Mouse (Mus musculus): Measurements from ENCODE around the gene Diras1. TPM values are rescaled to one million over a fixed set of nuclear protein-coding genes. Genes with fewer than 3 reads are reported as not detected.

Gene Diras1
- total and polyA plus RNA-seq, 3 experiments, result not detected

GRCm38 (mm10) chr10:80990406-80990805 lies 35.1 kb downstream of the Diras1 start:
- Histone ChIP-seq H3K27me3 (replicated peaks) (peaks cover 38% of the 10 kb centered on the region), H3K4me3 (replicated peaks in 1 of 3; ENCODE audit: low read depth in 2 of 3, low read length in 2 of 3, poor library complexity in 1 of 3) (no peak overlapping the region), H3K4me2 (ENCODE audit: insufficient read depth, low read depth, poor library complexity, severe bottlenecking) (no peak overlapping the region), H3K9ac (ENCODE audit: insufficient read depth, low read depth) (no peak overlapping the region), H3K36me3 (replicated peaks in 1 of 2; ENCODE audit: control insufficient read depth in 1 of 2, insufficient read depth in 1 of 2, low read length in 1 of 2) (no peaks in the 10 kb centered on the region), H3K79me2 (replicated peaks; ENCODE audit: control insufficient read depth, extremely low read depth, insufficient read depth, poor library complexity, severe bottlenecking) (no peaks in the 10 kb centered on the region), H3K4me1 (ENCODE audit: control insufficient read depth in 1 of 2, insufficient read depth in 2 of 2) (peaks cover 21 to 67% of the 10 kb centered on the region in 2 experiments), H3K27ac (ENCODE audit: insufficient read depth, low read depth) (no peak overlapping the region), H3K9me3 (replicated peaks; ENCODE audit: low read length) (peaks cover 3% of the 10 kb centered on the region)
- no peak for TF ChIP-seq GABPA (IDR thresholded peaks at IDR 0.05; ENCODE audit: insufficient replicate concordance, low read depth, low read length)
- TF ChIP-seq NELFE (IDR thresholded peaks at IDR 0.05; ENCODE audit: low read depth, low read length), result no peak
- no peak for TF ChIP-seq HCFC1 (IDR thresholded peaks at IDR 0.05; ENCODE audit: low read depth, low read length)
- no peak for TF ChIP-seq TBP (conservative IDR thresholded peaks at IDR 0.05; ENCODE audit: low read depth, low read length)
- no peak for TF ChIP-seq ZMIZ1 (IDR thresholded peaks at IDR 0.05; ENCODE audit: low read depth, low read length)
- TF ChIP-seq CHD2 (IDR thresholded peaks at IDR 0.05; ENCODE audit: low read length), result peak; percentile 84
- TF ChIP-seq USF1 (IDR thresholded peaks at IDR 0.05; ENCODE audit: low read depth, low read length), result no peak
- 0 out of 2 replicates have a peak, but pooled peaks have one; percentile 12 for TF ChIP-seq MXI1 (IDR thresholded peaks at IDR 0.05; ENCODE audit: low read depth, low read length)
- TF ChIP-seq UBTF (IDR thresholded peaks at IDR 0.05; ENCODE audit: low read depth, low read length), result no peak
- TF ChIP-seq ZC3H11A (IDR thresholded peaks at IDR 0.05; ENCODE audit: low read depth, low read length), result no peak
- peak; percentile 86 for TF ChIP-seq ETS1 (conservative IDR thresholded peaks at IDR 0.05; ENCODE audit: low read depth, low read length)
- peak; percentile 34; the same call in 1 of the 2 replicates for TF ChIP-seq MEF2A (IDR thresholded peaks at IDR 0.05; ENCODE audit: borderline replicate concordance, low read depth, low read length)
- TF ChIP-seq KAT2A (IDR thresholded peaks at IDR 0.05; ENCODE audit: insufficient replicate concordance, low read length), result no peak
- TF ChIP-seq TCF12 (IDR thresholded peaks at IDR 0.05; ENCODE audit: low read depth, low read length), result peak; percentile 98
- no peak for TF ChIP-seq POLR2AphosphoS2 (IDR thresholded peaks at IDR 0.05; ENCODE audit: low read depth, low read length)
- TF ChIP-seq USF2 (conservative IDR thresholded peaks at IDR 0.05; ENCODE audit: low read depth, low read length), result no peak
- TF ChIP-seq E2F4 (IDR thresholded peaks at IDR 0.05; ENCODE audit: insufficient replicate concordance, low read depth, low read length), result no peak
- TF ChIP-seq ELF1 (IDR thresholded peaks at IDR 0.05; ENCODE audit: low read depth, low read length), result no peak
- TF ChIP-seq CHD1 (IDR thresholded peaks at IDR 0.05; ENCODE audit: low read depth, low read length), result no peak
- no peak for TF ChIP-seq POLR2A (IDR thresholded peaks at IDR 0.05; ENCODE audit: low read depth, low read length)
- TF ChIP-seq RAD21 (IDR thresholded peaks at IDR 0.05; ENCODE audit: low read depth, low read length), result no peak
- TF ChIP-seq ZNF384 (IDR thresholded peaks at IDR 0.05; ENCODE audit: low read depth, low read length), result peak; percentile 60
- TF ChIP-seq MAFK (IDR thresholded peaks at IDR 0.05; ENCODE audit: insufficient replicate concordance, low read length), result no peak
- TF ChIP-seq MAZ (IDR thresholded peaks at IDR 0.05; ENCODE audit: low read depth, low read length), result peak; percentile 69; the same call in 1 of the 2 replicates
- TF ChIP-seq MAX (IDR thresholded peaks at IDR 0.05; ENCODE audit: low read length), result peak; percentile 29; the same call in 1 of the 2 replicates
- TF ChIP-seq MYC (IDR thresholded peaks at IDR 0.05; ENCODE audit: low read depth, low read length), result no peak
- peak; percentile 30; the same call in 1 of the 2 replicates for TF ChIP-seq RCOR1 (conservative IDR thresholded peaks at IDR 0.05; ENCODE audit: low read depth, low read length)
- no peak; the same call in 1 of the 2 replicates for TF ChIP-seq SMC3 (IDR thresholded peaks at IDR 0.05; ENCODE audit: low read depth, low read length)
- TF ChIP-seq ZKSCAN1 (IDR thresholded peaks at IDR 0.05; ENCODE audit: borderline replicate concordance, low read depth, low read length), result no peak
- peak; percentile 75; the same call in 1 of the 2 replicates for TF ChIP-seq IRF4 (IDR thresholded peaks at IDR 0.05; ENCODE audit: low read depth, low read length)
- TF ChIP-seq EP300 (IDR thresholded peaks at IDR 0.05; ENCODE audit: low read length), result peak; percentile 88
- peak; percentile 18; the same call in 1 of the 2 replicates for TF ChIP-seq JUN (IDR thresholded peaks at IDR 0.05; ENCODE audit: insufficient read depth, low read depth, low read length)
- peak; percentile 79 for TF ChIP-seq BHLHE40 (IDR thresholded peaks at IDR 0.05; ENCODE audit: low read depth, low read length)
- TF ChIP-seq CTCF (conservative IDR thresholded peaks at IDR 0.05 in 1 of 2, IDR thresholded peaks at IDR 0.05 in 1 of 2; ENCODE audit: low read depth in 2 of 2, low read length in 2 of 2), result no peak
- no peak for TF ChIP-seq PAX5 (IDR thresholded peaks at IDR 0.05; ENCODE audit: low read length)
- no peak for TF ChIP-seq NRF1 (IDR thresholded peaks at IDR 0.05; ENCODE audit: low read depth, low read length)
- no peak for TF ChIP-seq JUND (conservative IDR thresholded peaks at IDR 0.05; ENCODE audit: low read depth, low read length)
- no peak; the same call in 1 of the 2 replicates for TF ChIP-seq SIN3A (IDR thresholded peaks at IDR 0.05; ENCODE audit: low read length)
- dilution Hi-C loops (cut with MboI; ENCODE audit: extremely low pct_ligation_motif_present, extremely low pct_unique_long_range_greater_than_20kb, low sequenced_read_pairs), result no loop called here
- in situ Hi-C loops (cut with MboI; ENCODE audit: low pct_ligation_motif_present, low pct_unique_long_range_greater_than_20kb, low sequenced_read_pairs), result loop anchor here (5.0 to 10.0 kb wide), 3 partner anchors 63 to 186 kb away; partner anchors contain the start of gene Amh
- DNase-seq (ENCODE audit: extremely low read depth), result peak; percentile 73
